Mouse (Mus musculus) ES-E14 (cell line): ENCODE data around the gene Rybp. TPM values are rescaled to one million over a fixed set of nuclear protein-coding genes. Genes with fewer than 3 reads are reported as not detected.

ENCODE experiments used
- DNase-seq: peaks from one replicate; pipeline ENCODE4 v3.0.0-alpha.2; 2013; ENCODE audit warnings: low read depth, low spot score
- H3K27ac ChIP-seq: 2 replicates; pipeline ENCODE4 v1.5.1; 2012; ENCODE audit warnings: low read depth, mild to moderate bottlenecking, low read length, moderate library complexity, mixed read lengths; ENCODE audit not compliant: poor library complexity, insufficient read depth, severe bottlenecking
- H3K36me3 ChIP-seq: 2 replicates; pipeline ENCODE4 v1.6.1; 2012; ENCODE audit warnings: mild to moderate bottlenecking, low read length, moderate library complexity, mixed read lengths; ENCODE audit not compliant: control insufficient read depth, poor library complexity, insufficient read depth, severe bottlenecking
- H3K4me1 ChIP-seq, 2 experiments: fragments of 150-350 bp in 1 of 2; sonication (generic) in 1 of 2; 2 replicates each; pipeline ENCODE4 v1.6.1; 2012; ENCODE audit warnings: low read length in 2 of 2, mild to moderate bottlenecking in 1 of 2, mixed read lengths in 1 of 2; ENCODE audit not compliant: control insufficient read depth in 2 of 2, insufficient read depth in 2 of 2, poor library complexity in 1 of 2
- H3K4me3 ChIP-seq, 2 experiments: fragments of 150-350 bp in 1 of 2; sonication (generic) in 1 of 2; 2 replicates each; pipeline ENCODE4 v1.5.1; 2012; ENCODE audit warnings: low read length in 2 of 2, low read depth in 1 of 2, mild to moderate bottlenecking in 1 of 2, mixed read lengths in 1 of 2; ENCODE audit not compliant: insufficient read depth in 1 of 2, poor library complexity in 1 of 2, severe bottlenecking in 1 of 2
- H3K9ac ChIP-seq: 2 replicates; pipeline ENCODE4 v1.6.1; 2012; ENCODE audit warnings: low read depth, mild to moderate bottlenecking, low read length, mixed read lengths; ENCODE audit not compliant: poor library complexity, insufficient read depth, severe bottlenecking
- H3K9me3 ChIP-seq: fragments of 150-350 bp; sonication (generic); 2 replicates; pipeline ENCODE4 v1.6.1; 2012; ENCODE audit warnings: low read depth, mild to moderate bottlenecking, low read length; ENCODE audit not compliant: control insufficient read depth, insufficient read depth
- CHD2 ChIP-seq: IDR thresholded peaks from 2 replicates; pipeline ENCODE4 v1.6.1; 2014; ENCODE audit warnings: mild to moderate bottlenecking, low read depth, low read length, inconsistent platforms
- HCFC1 ChIP-seq: IDR thresholded peaks from 2 replicates; pipeline ENCODE4 v1.6.1; 2012; ENCODE audit warnings: low read length, inconsistent platforms, borderline replicate concordance; ENCODE audit not compliant: insufficient read depth
- MAFK ChIP-seq: IDR thresholded peaks from 2 replicates; pipeline ENCODE4 v1.6.1; 2014; ENCODE audit warnings: mild to moderate bottlenecking, low read depth, low read length, inconsistent platforms; ENCODE audit not compliant: insufficient read depth
- ZC3H11A ChIP-seq: IDR thresholded peaks from 2 replicates; pipeline ENCODE4 v1.6.1; 2012; ENCODE audit warnings: low read depth, mild to moderate bottlenecking, inconsistent platforms, low read length, borderline replicate concordance
- ZNF384 ChIP-seq: IDR thresholded peaks from 2 replicates; pipeline ENCODE4 v1.6.1; 2012; ENCODE audit warnings: low read depth, low read length, inconsistent platforms
- in situ Hi-C, 2 experiments: fragments of 600-800 bp; cut with MboI; formaldehyde crosslinking; loops; one replicate each; pipeline ENCODE4 v1.15.1; 2025; ENCODE audit warnings: low sequenced_read_pairs in 2 of 2, inconsistent platforms in 1 of 2; ENCODE audit not compliant: unreplicated experiment in 2 of 2
- total RNA-seq: library from RNA; depleted of rRNA; stranded (reverse); fragments of 300-350 nt; gene quantifications from 2 replicates; pipeline ENCODE4 v1.2.3, GENCODE M21; 2012

The Rybp gene
- total RNA-seq, 1 experiment: 71.9 TPM

- in situ Hi-C loops: no loop called here
- Histone ChIP-seq H3K27ac (peak overlapping the region; percentile 33; the same call in 1 of the 2 replicates), H3K4me1 (peaks cover 16 to 55% of the 10 kb centered on the region in 2 experiments), H3K4me3 (no peak overlapping the region), H3K9ac (no peak overlapping the region), H3K9me3 (no peaks in the 10 kb centered on the region), H3K36me3 (no peaks in the 10 kb centered on the region)
- TF ChIP-seq CHD2 (no peak), ZC3H11A (no peak), MAFK (no peak), HCFC1 (no peak), ZNF384 (no peak)
- DNase-seq: no peak
Measured at GRCm38 (mm10) chr6:100332479-100332878, 45.2 kb upstream of the Rybp start.

DNA sequence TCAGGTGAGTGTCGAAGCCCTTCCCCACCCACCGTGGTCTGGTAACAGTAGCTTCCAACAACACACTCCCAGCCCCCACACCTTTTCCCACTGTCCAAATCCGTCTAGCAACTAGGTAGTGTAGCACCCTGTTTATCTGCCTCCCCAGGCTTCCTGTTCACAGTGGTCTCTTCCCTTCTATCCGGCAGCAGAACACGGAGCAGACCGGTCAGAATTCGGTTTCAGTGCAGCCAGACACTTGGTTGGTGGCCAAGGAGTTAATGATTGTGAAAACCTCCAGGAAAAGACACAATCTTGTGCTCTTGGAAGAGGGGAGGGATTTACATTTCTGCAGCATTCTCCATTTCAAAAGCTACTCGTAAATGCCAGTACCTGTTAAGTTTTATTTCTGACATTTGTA, 44.3 kb upstream of the Rybp start:
- Histone ChIP-seq H3K36me3 (no peaks in the 10 kb centered on the region), H3K27ac (no peak overlapping the region), H3K4me1 (peaks cover 16 to 50% of the 10 kb centered on the region in 2 experiments), H3K9me3 (no peaks in the 10 kb centered on the region), H3K4me3 (no peak overlapping the region), H3K9ac (peak overlapping the region; percentile 13; the same call in 1 of the 2 replicates)
- TF ChIP-seq HCFC1: no peak
- TF ChIP-seq MAFK: no peak
- TF ChIP-seq CHD2: no peak
- no peak for TF ChIP-seq ZC3H11A
- no peak for TF ChIP-seq ZNF384
- DNase-seq: no peak
- in situ Hi-C loops: no loop called here

DNA sequence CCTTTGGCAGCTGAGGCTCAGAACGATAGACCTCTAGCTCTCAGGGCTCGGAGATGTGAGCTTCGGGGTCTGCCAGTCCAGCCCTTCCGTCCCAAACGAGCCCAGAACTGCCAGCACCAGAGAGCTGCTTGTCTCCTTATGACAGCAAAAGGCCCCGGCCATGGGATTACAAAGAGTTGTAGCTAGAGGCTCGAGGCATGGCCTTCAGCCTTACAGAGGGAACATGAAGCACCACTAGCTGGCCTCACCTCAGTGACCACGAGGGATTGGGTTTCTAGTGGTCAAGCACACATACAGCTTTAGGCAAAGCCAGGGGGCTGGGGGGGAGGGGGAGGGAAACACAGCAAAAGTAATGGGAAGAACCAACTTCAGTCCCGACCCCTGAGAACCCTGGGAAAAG, 43.8 kb upstream of the Rybp start:
- Histone ChIP-seq H3K9ac (no peak overlapping the region), H3K9me3 (no peaks in the 10 kb centered on the region), H3K36me3 (no peaks in the 10 kb centered on the region), H3K4me1 (peaks cover 12 to 46% of the 10 kb centered on the region in 2 experiments), H3K27ac (no peak overlapping the region), H3K4me3 (no peak overlapping the region)
- TF ChIP-seq HCFC1 (no peak), CHD2 (no peak), ZC3H11A (no peak), ZNF384 (no peak)
- in situ Hi-C loops: no loop called here
- DNase-seq: no peak

DNA sequence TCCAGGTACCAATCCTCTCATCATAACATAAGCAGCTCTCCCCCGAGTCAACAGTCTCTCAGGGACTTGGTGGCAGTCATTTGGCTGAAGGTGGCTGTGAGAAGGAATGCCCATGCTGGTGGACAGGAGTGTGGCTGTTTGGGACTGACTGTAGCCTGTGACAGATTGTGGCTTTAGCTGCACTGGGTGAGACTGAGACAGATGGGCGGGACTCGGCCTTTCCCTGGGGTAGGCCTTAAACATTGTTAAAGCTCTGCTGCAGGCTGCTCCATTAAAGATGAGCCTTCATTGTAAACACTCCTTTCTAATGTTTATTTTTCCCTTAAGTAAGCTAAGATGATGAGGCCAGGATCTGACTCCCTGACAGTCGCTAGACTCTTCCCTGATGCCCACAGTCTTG, 42.3 kb upstream of the Rybp start:
- Histone ChIP-seq H3K4me3 (no peak overlapping the region), H3K9ac (no peak overlapping the region), H3K36me3 (no peaks in the 10 kb centered on the region), H3K27ac (no peak overlapping the region), H3K9me3 (no peaks in the 10 kb centered on the region), H3K4me1 (peaks cover 8 to 41% of the 10 kb centered on the region in 2 experiments; a peak in 3 of 4 replicates)
- in situ Hi-C loops: no loop called here
- TF ChIP-seq CHD2 (no peak), MAFK (no peak), ZC3H11A (no peak), HCFC1 (no peak), ZNF384 (no peak)
- DNase-seq: no peak

DNA sequence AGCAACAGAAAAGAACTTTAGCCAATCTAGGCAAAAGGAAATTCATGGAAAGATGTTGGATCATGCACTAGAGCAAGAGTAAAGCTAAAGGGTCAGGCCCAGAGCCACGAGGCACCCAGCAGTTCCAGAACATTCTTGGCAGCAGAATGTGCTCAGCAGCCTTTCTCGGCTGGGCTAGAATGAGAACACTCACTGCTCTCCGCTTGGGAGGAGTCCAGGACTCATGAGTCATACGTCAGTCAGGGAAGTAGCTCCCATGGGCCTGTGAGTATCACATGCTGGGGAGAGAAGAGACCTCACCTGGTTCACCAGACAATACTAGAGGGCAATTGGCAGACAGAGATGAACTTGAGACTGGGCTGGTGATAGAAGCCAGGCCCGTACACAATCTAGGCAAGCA, 39.8 kb upstream of the Rybp start:
- Histone ChIP-seq H3K27ac (no peak overlapping the region), H3K9me3 (no peaks in the 10 kb centered on the region), H3K4me3 (no peak overlapping the region), H3K4me1 (peaks cover 0 to 30% of the 10 kb centered on the region in 2 experiments; a peak in 3 of 4 replicates), H3K36me3 (no peaks in the 10 kb centered on the region), H3K9ac (no peak overlapping the region)
- DNase-seq: no peak
- in situ Hi-C loops: no loop called here
- TF ChIP-seq ZNF384: no peak
- no peak for TF ChIP-seq HCFC1
- TF ChIP-seq CHD2: no peak
- no peak for TF ChIP-seq ZC3H11A
